Mouse (Mus musculus) hindbrain, postnatal 0 days (tissue): Measurements from ENCODE around the gene Tcf3. TPM values are rescaled to one million over a fixed set of nuclear protein-coding genes. Genes with fewer than 3 reads are reported as not detected.
A peak's percentile ranks its signal among the peaks of the same experiment; 100 is the strongest.

ENCODE experiments used
- ATAC-seq: fragments of 200-750 bp; cut with Nextera tagmentation; 2 replicates; pipeline ENCODE4 v1.8.0; 2017; ENCODE audit warnings: mild to moderate bottlenecking, moderate TSS enrichment, moderate library complexity
- DNase-seq: peaks from one replicate; pipeline ENCODE4 v3.0.0-alpha.2; 2015; ENCODE audit warnings: low spot score
- H3K27ac ChIP-seq: fragments of 300-500 bp; sonication (generic); 2 replicates; pipeline ENCODE4 v1.5.1; 2014; ENCODE audit warnings: mild to moderate bottlenecking
- H3K27me3 ChIP-seq: fragments of 300-500 bp; sonication (generic); 2 replicates; pipeline ENCODE4 v1.6.1; 2014; ENCODE audit warnings: low read length, mixed read lengths; ENCODE audit not compliant: insufficient read depth
- H3K36me3 ChIP-seq: fragments of 300-500 bp; sonication (generic); 2 replicates; pipeline ENCODE4 v1.6.1; 2014; ENCODE audit warnings: low read length, mixed read lengths; ENCODE audit not compliant: insufficient read depth
- H3K4me1 ChIP-seq: fragments of 300-500 bp; sonication (generic); 2 replicates; pipeline ENCODE4 v1.6.1; 2014; ENCODE audit warnings: antibody characterized with exemption, low read length, mixed read lengths; ENCODE audit not compliant: insufficient read depth
- H3K4me2 ChIP-seq: fragments of 300-500 bp; sonication (generic); 2 replicates; pipeline ENCODE4 v1.6.1; 2014; ENCODE audit warnings: low read depth, mild to moderate bottlenecking, low read length, moderate library complexity, mixed read lengths
- H3K4me3 ChIP-seq: fragments of 300-500 bp; sonication (generic); 2 replicates; pipeline ENCODE4 v1.5.1; 2014; ENCODE audit warnings: low read length
- H3K9ac ChIP-seq: fragments of 300-500 bp; sonication (generic); replicated peaks from 2 replicates; pipeline ENCODE4 v1.6.1; 2014; ENCODE audit warnings: mild to moderate bottlenecking, low read length, moderate library complexity, mixed read lengths
- H3K9me3 ChIP-seq: fragments of 300-500 bp; sonication (generic); 2 replicates; pipeline ENCODE4 v1.6.1; 2016; ENCODE audit warnings: low read length, mixed read lengths
- CTCF ChIP-seq: IDR thresholded peaks from 2 replicates; pipeline ENCODE4 v1.5.1; 2016; ENCODE audit warnings: antibody characterized with exemption, control low read depth, low read depth
- WGBS: fragments of 180-500 bp; shearing (Covaris S2); extraction: QIAGEN DNeasy Blood & Tissue Kit; methylation state at CpG from one replicate; pipeline ENCODE4 v1.1.7; 2014; 5-methylcytosine and 5-hydroxymethylcytosine counted together
- polyA plus RNA-seq: library from polyadenylated mRNA; unstranded; fragments of >200 nt; fragmentation: Nextera tagmentation; extraction: Ambion mirVana; gene quantifications from 2 replicates; pipeline ENCODE4 v1.2.1, GENCODE M21; 2015
- total RNA-seq: library from RNA; depleted of rRNA; stranded (reverse); fragments of >200 nt; gene quantifications from 2 replicates; pipeline ENCODE4 v1.2.3, GENCODE M21; 2014

Gene Tcf3
- total and polyA plus RNA-seq, 2 experiments from 2014 or later: 36.2 to 132 TPM

GRCm38 (mm10) chr10:80384115-80384639 is 49.3 kb downstream of the Tcf3 start:
- H3K27me3 ChIP-seq: no peaks in the 10 kb centered on the region
- ATAC-seq (no peak), DNase-seq (no peak)
- no peaks in the 10 kb centered on the region for H3K9me3 ChIP-seq
- peak overlapping the region; percentile 95 for H3K4me3 ChIP-seq
- WGBS: 75% methylated on average over 4 of the region's 4 CpGs
- peaks cover 35% of the 10 kb centered on the region for H3K36me3 ChIP-seq
- 0 out of 2 replicates have a peak overlapping the region, but pooled peaks have one; percentile 98 for H3K27ac ChIP-seq
- peak overlapping the region; percentile 99 for H3K4me2 ChIP-seq
- no peak for TF ChIP-seq CTCF
- peak overlapping the region; percentile 98; the same call in 1 of the 2 replicates for H3K9ac ChIP-seq
- H3K4me1 ChIP-seq: peaks cover 26% of the 10 kb centered on the region

- H3K27ac ChIP-seq: no peak overlapping the region
- no peak for DNase-seq
- 45% methylated on average over 4 of the region's 4 CpGs for WGBS
- TF ChIP-seq CTCF: peak; percentile 50
- peaks cover 26% of the 10 kb centered on the region for H3K4me1 ChIP-seq
- H3K9ac ChIP-seq: 0 out of 2 replicates have a peak overlapping the region, but pooled peaks have one; percentile 98
- H3K4me2 ChIP-seq: peak overlapping the region; percentile 99
- H3K27me3 ChIP-seq: no peaks in the 10 kb centered on the region
- no peaks in the 10 kb centered on the region for H3K9me3 ChIP-seq
- no peak for ATAC-seq
- peak overlapping the region; percentile 95 for H3K4me3 ChIP-seq
- peaks cover 35% of the 10 kb centered on the region for H3K36me3 ChIP-seq
Observed at GRCm38 (mm10) chr10:80383431-80383830, 50.0 kb downstream of the Tcf3 start.

GRCm38 (mm10) chr10:80382641-80383365 is 50.6 kb downstream of the Tcf3 start:
- TF ChIP-seq CTCF: no peak
- Histone ChIP-seq H3K4me1 (peaks cover 20% of the 10 kb centered on the region), H3K27me3 (no peaks in the 10 kb centered on the region), H3K4me2 (peak overlapping the region; percentile 99), H3K9ac (0 out of 2 replicates have a peak overlapping the region, but pooled peaks have one; percentile 9), H3K36me3 (peaks cover 35% of the 10 kb centered on the region), H3K4me3 (peak overlapping the region; percentile 95; the same call in 1 of the 2 replicates), H3K27ac (no peak overlapping the region), H3K9me3 (no peaks in the 10 kb centered on the region)
- 81% methylated on average over 7 of the region's 7 CpGs for WGBS
- DNase-seq: no peak
- ATAC-seq: no peak

DNA sequence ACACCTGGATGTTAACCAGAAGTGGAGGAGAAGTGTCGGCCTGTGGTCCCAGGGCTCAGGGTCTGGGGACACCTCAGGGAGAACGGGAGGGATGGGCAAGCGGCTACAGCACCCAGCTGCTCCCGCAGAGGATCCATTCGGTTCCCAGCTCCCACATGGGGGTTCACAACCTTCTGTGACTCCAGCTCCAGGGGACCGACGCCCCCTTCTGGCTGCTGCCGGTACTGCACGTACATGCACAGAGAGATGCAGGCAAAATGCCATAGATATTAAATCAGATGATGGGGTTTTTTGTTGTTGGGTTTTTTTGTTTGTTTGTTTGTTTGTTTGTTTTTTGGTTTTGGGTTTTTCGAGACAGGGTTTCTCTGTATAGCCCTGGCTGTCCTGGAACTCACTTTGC is 55.7 kb downstream of the Tcf3 start:
- Histone ChIP-seq H3K4me1 (no peaks in the 10 kb centered on the region), H3K4me3 (no peak overlapping the region), H3K27ac (no peak overlapping the region), H3K9me3 (no peaks in the 10 kb centered on the region), H3K4me2 (no peak overlapping the region), H3K27me3 (no peaks in the 10 kb centered on the region), H3K36me3 (peaks cover 28% of the 10 kb centered on the region), H3K9ac (no peak overlapping the region)
- 49% methylated on average over 10 of the region's 10 CpGs for WGBS
- DNase-seq (no peak), ATAC-seq (no peak)
- TF ChIP-seq CTCF: peak; percentile 75

- ATAC-seq: peak; percentile 58
Observed at GRCm38 (mm10) chr10:80376160-80376559, 57.3 kb downstream of the Tcf3 start.

GRCm38 (mm10) chr10:80374063-80374462 is 59.4 kb downstream of the Tcf3 start:
- H3K4me3 ChIP-seq: no peak overlapping the region
- H3K27ac ChIP-seq: no peak overlapping the region
- WGBS: 22% methylated on average over 6 of the region's 6 CpGs
- peak; percentile 72 for TF ChIP-seq CTCF
- no peaks in the 10 kb centered on the region for H3K36me3 ChIP-seq
- DNase-seq: peak; percentile 74
- no peaks in the 10 kb centered on the region for H3K27me3 ChIP-seq
- no peaks in the 10 kb centered on the region for H3K9me3 ChIP-seq
- H3K9ac ChIP-seq: no peak overlapping the region
- no peaks in the 10 kb centered on the region for H3K4me1 ChIP-seq
- no peak for ATAC-seq
- H3K4me2 ChIP-seq: no peak overlapping the region

More at GRCm38 (mm10) chr10:80376160-80376559, 57.3 kb downstream of the Tcf3 start:
- no peak overlapping the region for H3K4me2 ChIP-seq
- H3K9ac ChIP-seq: no peak overlapping the region
- no peaks in the 10 kb centered on the region for H3K27me3 ChIP-seq
- H3K36me3 ChIP-seq: peaks cover 15% of the 10 kb centered on the region
- WGBS: 1% methylated on average over 7 of the region's 7 CpGs
- H3K4me1 ChIP-seq: no peaks in the 10 kb centered on the region
- peak; percentile 97 for DNase-seq
- no peak overlapping the region for H3K27ac ChIP-seq
- TF ChIP-seq CTCF: peak; percentile 96
- H3K9me3 ChIP-seq: no peaks in the 10 kb centered on the region
- H3K4me3 ChIP-seq: no peak overlapping the region

DNA sequence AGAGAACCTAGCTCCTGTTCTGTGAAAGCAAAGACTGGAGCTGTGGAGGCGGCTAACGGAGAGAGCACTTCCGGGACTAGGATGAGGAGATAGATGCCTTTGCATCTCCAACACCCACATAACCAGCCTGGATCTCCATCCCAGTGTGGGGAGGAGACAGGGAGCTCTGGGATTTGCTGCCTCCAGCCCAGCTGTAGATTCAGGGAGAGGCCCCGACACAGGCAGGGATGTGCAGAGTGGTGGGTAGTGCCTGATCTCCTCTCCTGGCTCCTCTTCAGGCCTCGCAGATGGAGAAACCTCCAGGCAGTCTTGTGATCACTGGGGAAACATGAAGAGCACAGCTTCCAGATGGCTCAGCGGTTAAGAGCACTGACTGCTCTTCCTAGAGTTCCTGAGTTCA is 60.7 kb downstream of the Tcf3 start:
- Histone ChIP-seq H3K4me3 (no peak overlapping the region), H3K27ac (no peak overlapping the region), H3K27me3 (no peaks in the 10 kb centered on the region), H3K9ac (no peak overlapping the region; the same call in 1 of the 2 replicates), H3K4me1 (no peaks in the 10 kb centered on the region), H3K36me3 (no peaks in the 10 kb centered on the region), H3K4me2 (no peak overlapping the region), H3K9me3 (no peaks in the 10 kb centered on the region)
- DNase-seq: no peak
- TF ChIP-seq CTCF: no peak
- ATAC-seq: no peak
- WGBS: 71% methylated on average over 6 of the region's 6 CpGs
